Mouse (Mus musculus): Measurements from ENCODE around the gene Gm10638. TPM values are rescaled to one million over a fixed set of nuclear protein-coding genes. Genes with fewer than 3 reads are reported as not detected.
A peak's percentile ranks its signal among the peaks of the same experiment; 100 is the strongest.

Gm10638 gene
- polyA plus RNA-seq, 1 experiment from 2014 or later, result 4.3 TPM

DNA sequence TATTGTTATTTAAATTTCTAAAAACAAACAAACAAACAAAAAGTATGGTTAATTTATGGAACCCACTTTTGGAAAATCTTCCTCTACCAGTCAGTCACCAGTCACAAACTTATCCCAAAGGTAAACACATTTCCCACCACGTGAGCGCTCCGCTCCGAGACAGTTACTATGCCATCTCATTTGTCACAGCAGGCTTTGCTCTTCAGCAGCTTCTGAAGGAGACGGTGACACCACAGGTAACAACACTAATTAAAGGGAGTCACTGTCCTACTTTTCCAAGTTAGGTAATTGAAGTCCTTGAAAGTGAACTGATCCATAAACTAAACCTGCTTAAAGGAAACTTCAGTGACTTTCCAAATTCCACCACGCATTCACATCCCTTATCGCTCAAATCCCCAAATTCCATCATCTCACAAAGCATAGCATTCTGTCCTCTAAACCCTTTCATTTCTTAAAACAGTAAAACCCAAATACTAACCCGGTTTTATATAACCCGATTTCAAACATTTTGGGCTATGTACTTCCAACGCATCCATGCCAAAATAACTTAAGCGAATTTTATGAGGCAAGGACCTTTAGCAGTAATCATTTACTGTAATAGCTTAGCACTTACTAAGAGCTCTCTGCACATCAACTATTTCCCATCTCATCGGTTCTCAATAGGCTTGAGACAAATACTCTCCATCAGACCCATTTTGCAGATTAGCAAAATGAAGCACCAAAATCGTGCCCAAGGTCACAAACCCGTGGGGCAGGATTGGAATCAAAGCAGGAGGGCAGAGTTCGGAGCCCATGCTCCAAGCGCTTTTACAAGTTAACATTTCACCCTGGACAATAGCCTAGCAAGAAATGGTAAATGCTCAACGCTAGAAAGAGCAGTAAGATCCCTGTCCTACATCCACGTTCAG is 932 bp upstream of the Gm10638 start:
- H3K27me3 ChIP-seq (ENCODE audit: poor library complexity, severe bottlenecking), result no peaks in the 10 kb centered on the region
- DNase-seq (ENCODE audit: extremely low spot score, low spot score), result no peak

DNA sequence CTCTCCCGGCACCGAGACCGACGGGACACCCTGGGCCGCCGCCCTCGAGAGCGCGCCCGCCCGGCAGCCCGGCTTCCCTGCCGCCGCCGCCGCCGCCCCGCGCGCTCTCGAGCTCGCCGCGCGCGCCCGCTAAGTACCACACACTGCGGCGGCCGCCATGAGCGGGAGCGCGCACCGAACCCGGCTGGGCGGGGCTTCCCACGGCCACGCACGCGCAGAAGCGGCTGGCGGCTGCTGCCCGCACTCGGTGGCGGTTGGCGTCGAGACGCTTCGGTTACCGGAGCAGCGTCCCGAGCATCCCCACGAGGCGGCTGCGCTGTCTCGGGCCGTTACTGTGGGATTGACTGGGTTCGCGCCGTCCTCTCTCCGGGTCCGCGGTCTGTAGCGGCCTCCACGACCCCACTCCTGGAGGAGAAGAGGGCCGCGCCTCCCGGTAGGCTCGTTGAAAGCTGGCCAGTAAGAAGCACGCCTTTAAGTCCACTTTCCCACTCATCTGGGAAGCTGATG is 489 bp downstream of the Gm10638 start:
- H3K27me3 ChIP-seq (ENCODE audit: poor library complexity, severe bottlenecking), result no peaks in the 10 kb centered on the region
- H3K9me3 ChIP-seq, result no peaks in the 10 kb centered on the region
- peak overlapping the region; percentile 100 for H3K27ac ChIP-seq
- H3K4me1 ChIP-seq, result peaks cover 39% of the 10 kb centered on the region
- H3K36me3 ChIP-seq (replicated peaks), result no peaks in the 10 kb centered on the region
- peak overlapping the region; percentile 91 for H3K4me3 ChIP-seq
- 0% methylated on average over 62 of the region's 70 CpGs for WGBS
- peak; percentile 90 for DNase-seq (ENCODE audit: extremely low spot score, low spot score)

More for the DNA sequence above, 932 bp upstream of the Gm10638 start:
- 7% methylated on average over 18 of the region's 18 CpGs for WGBS
- no peaks in the 10 kb centered on the region; the same call in 1 of the 2 replicates for H3K36me3 ChIP-seq (replicated peaks)
- peaks cover under 1% of the 10 kb centered on the region; the same call in 1 of the 2 replicates for H3K9me3 ChIP-seq
- H3K4me3 ChIP-seq, result peak overlapping the region; percentile 91
- H3K27ac ChIP-seq, result peak overlapping the region; percentile 100
- H3K4me1 ChIP-seq, result peaks cover 39% of the 10 kb centered on the region

DNA sequence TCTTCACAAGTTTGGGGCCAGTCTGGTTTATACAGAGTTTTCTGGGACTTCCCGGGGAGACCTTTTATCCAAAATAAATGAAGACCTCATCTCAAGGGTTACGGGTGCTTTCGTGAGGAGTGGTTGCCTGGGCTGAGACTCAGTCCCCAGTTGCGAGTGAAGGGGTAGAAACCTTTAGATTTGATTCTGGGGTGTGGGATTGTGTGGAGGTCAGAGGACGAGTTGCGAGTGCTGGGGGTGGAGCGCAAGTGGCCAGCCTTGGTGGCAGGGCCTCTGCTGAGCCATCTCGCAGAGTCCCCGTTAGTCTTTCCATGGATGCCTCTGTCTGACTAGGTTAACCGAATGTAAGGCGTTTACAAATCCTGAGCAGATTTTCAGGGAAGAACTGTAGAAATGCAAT is 1.0 kb downstream of the Gm10638 start:
- Histone ChIP-seq H3K27me3 (ENCODE audit: poor library complexity, severe bottlenecking) (no peaks in the 10 kb centered on the region), H3K27ac (peak overlapping the region; percentile 100), H3K4me3 (peak overlapping the region; percentile 91), H3K4me1 (peaks cover 39% of the 10 kb centered on the region), H3K36me3 (replicated peaks) (no peaks in the 10 kb centered on the region), H3K9me3 (no peaks in the 10 kb centered on the region)
- 3% methylated on average over 11 of the region's 11 CpGs for WGBS
- DNase-seq (ENCODE audit: extremely low spot score, low spot score), result no peak

DNA sequence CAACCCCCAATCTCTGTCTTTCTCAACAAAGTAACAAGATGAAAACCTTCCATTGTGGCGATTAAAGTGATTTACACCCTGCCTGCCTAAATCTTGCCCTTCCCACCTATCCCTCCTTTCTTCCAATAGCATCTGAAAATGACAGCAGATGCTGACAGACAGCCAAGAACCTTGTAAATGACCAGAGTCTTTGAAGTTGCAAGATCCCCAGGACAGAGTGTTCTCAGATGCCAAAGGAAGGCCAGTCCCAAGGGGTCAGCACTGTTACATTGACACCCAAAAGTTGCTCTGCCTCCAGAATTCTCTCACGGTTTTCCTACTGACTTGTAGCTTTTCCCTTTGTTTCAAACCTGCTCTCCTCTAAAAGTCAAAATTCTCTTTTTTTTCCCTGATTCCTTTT is 4.3 kb downstream of the Gm10638 start:
- Histone ChIP-seq H3K4me1 (peaks cover 12% of the 10 kb centered on the region), H3K9me3 (no peaks in the 10 kb centered on the region), H3K36me3 (replicated peaks) (no peaks in the 10 kb centered on the region), H3K4me3 (no peak overlapping the region), H3K27me3 (ENCODE audit: poor library complexity, severe bottlenecking) (no peaks in the 10 kb centered on the region), H3K27ac (no peak overlapping the region)
- DNase-seq (ENCODE audit: extremely low spot score, low spot score), result no peak
- WGBS, result 71% methylated on average over 2 of the region's 2 CpGs

DNA sequence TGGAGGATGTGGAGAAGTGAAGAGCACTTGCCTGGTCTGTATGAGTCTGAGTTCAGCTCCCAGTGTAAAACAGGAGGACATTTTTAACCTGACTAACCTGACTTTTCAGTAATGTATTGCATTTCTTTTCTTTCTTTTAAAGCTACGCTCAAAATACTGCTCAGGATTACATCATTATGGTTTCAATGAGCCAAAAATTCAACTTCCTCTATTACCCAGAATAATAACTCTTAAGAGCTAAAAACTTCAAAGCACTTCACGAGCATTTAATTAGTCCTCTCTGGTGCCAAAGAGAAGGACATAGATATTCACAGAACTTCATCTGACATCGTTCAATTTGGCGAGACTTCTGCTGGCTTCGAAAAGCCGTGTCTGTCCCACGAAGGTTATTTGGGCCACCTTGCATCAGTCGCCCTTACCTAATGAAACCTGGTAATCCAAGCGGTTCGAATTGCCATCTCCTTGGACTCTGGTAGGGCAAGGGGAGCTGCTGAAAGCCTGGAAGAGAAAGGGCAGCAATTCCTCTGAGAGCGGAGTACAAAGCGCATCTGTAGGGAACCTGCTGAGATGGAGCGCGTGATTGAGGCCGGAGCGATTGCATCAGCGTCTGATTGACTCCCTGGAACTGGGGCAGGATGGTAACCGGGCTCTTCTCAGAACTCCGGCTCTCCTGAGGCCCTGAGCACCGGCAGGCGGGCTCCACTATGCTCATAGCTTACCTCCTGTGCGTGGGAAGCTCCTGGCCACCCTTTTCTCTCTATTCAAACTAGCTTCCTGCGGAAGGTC is 11.6 kb downstream of the Gm10638 start:
- peak; percentile 54 for DNase-seq (ENCODE audit: extremely low spot score, low spot score)
- peak overlapping the region; percentile 79 for H3K27ac ChIP-seq
- WGBS, result 17% methylated on average over 23 of the region's 23 CpGs
- H3K4me1 ChIP-seq, result peaks cover 10% of the 10 kb centered on the region
- no peaks in the 10 kb centered on the region for H3K36me3 ChIP-seq (replicated peaks)
- peak overlapping the region; percentile 32 for H3K4me3 ChIP-seq
- H3K9me3 ChIP-seq, result no peaks in the 10 kb centered on the region
- H3K27me3 ChIP-seq (ENCODE audit: poor library complexity, severe bottlenecking), result peaks cover 11% of the 10 kb centered on the region

DNA sequence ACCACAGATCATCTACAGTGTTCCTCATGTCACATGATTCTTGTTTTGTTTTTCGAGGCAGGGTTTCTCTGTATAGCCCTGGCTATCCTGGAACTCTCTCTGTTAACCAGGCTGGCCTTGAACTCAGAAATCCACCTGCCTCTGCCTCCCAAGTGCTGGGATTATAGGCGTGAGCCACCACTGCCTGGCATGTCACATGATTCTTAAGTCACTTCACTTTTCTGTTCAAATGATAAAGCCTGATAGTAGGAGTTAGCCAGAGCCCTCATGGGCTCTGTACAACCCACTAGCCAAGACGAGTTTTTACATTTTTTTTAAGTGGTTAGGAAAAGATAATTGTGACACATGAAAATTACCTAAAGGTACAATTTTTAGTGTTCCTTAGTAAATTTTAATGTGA is 13.2 kb downstream of the Gm10638 start:
- no peak for DNase-seq (ENCODE audit: extremely low spot score, low spot score)
- Histone ChIP-seq H3K27ac (no peak overlapping the region), H3K9me3 (no peaks in the 10 kb centered on the region), H3K27me3 (ENCODE audit: poor library complexity, severe bottlenecking) (peaks cover 11% of the 10 kb centered on the region), H3K36me3 (replicated peaks) (no peaks in the 10 kb centered on the region), H3K4me1 (peaks cover 10% of the 10 kb centered on the region), H3K4me3 (no peak overlapping the region)
- WGBS, result 83% methylated on average over 3 of the region's 3 CpGs

DNA sequence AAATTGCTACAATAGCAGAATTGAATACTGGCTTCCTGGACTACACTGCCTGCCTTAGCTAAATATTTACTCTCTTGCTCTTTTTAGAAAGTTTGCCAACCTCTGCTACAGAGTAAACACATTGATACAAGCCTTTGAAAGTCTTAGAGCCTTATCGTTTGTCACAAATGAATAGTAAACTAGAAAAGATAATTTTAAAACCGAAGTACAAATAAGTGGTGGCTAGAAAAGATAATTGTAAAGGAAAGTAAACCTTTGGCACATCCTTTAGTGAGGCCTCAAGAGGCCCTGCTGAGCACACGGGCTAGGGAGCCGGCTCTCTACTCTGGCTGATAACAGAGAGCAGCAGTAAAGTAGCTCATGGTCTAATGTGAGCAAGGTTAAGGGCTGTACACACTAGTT is 13.6 kb downstream of the Gm10638 start:
- no peak overlapping the region for H3K4me3 ChIP-seq
- H3K27ac ChIP-seq, result no peak overlapping the region
- H3K36me3 ChIP-seq (replicated peaks), result no peaks in the 10 kb centered on the region
- H3K27me3 ChIP-seq (ENCODE audit: poor library complexity, severe bottlenecking), result peaks cover 11% of the 10 kb centered on the region
- no peak for DNase-seq (ENCODE audit: extremely low spot score, low spot score)
- H3K4me1 ChIP-seq, result peaks cover 10% of the 10 kb centered on the region
- 77% methylated on average over 4 of the region's 4 CpGs for WGBS
- no peaks in the 10 kb centered on the region for H3K9me3 ChIP-seq

DNA sequence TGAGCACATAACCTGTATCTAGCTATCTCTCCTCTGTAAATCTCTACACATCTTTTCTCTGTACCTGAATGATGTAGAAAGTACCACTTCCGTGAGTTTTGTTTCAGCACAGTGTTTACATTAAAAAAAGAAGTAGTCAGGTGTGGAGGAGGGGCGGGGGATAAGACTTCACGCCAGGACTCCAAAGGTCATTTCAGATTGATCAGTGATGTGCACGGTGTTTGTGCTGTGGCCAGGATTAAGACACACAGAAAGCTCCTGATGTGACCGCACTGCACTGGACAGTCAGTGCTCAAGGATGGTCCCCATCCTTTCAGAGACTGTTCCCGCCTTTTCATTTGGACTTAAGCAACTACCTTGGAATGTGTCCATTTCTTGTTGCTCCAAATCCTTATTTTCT is 15.2 kb downstream of the Gm10638 start:
- Histone ChIP-seq H3K27me3 (ENCODE audit: poor library complexity, severe bottlenecking) (peaks cover 11% of the 10 kb centered on the region), H3K4me3 (no peak overlapping the region), H3K27ac (no peak overlapping the region), H3K9me3 (no peaks in the 10 kb centered on the region), H3K36me3 (replicated peaks) (no peaks in the 10 kb centered on the region), H3K4me1 (peaks cover 10% of the 10 kb centered on the region)
- 67% methylated on average over 6 of the region's 6 CpGs for WGBS
- no peak for DNase-seq (ENCODE audit: extremely low spot score, low spot score)

DNA sequence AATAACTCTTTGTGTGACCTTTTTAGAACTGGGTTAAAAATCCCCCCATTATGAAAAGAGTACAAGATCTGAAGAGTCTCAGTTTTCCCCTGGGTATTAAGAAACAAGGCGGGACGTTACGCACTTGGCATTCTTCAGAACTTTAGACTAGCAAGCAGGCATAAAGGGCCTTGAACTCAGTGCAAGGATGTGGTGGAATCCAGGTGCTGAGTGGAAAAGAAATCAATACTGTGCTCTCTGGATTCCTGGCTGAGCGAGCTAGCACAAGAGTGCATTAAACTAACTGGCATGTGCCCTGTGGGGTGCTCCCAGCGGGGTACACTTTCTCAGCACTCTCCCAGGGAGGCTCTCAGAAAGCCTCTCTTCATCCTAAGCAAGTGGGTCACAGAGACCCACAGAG is 17.3 kb downstream of the Gm10638 start:
- Histone ChIP-seq H3K4me1 (no peaks in the 10 kb centered on the region), H3K9me3 (no peaks in the 10 kb centered on the region), H3K27ac (no peak overlapping the region), H3K27me3 (ENCODE audit: poor library complexity, severe bottlenecking) (peaks cover 5% of the 10 kb centered on the region), H3K36me3 (replicated peaks) (no peaks in the 10 kb centered on the region), H3K4me3 (no peak overlapping the region)
- no peak for DNase-seq (ENCODE audit: extremely low spot score, low spot score)
- 64% methylated on average over 5 of the region's 5 CpGs for WGBS

DNA sequence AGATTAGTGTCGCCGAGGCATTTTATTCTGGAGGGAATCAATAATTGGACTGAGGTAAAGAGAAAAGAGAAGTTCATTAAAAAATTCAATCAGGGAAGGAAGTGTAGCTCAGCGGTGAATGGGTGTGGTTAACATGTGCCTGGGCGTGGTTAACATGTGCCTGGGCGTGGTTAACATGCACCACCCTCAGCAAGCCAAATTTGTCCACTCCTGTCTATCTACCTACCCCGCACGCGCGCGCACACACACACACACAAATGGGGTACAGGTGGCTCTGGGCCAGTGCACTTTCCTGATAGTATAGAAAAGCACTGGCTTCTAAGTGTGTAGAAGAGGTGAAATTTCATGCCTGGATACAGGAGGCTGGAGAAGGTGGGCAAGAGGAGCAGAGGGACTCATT is 19.7 kb downstream of the Gm10638 start:
- DNase-seq (ENCODE audit: extremely low spot score, low spot score), result no peak
- H3K27me3 ChIP-seq (ENCODE audit: poor library complexity, severe bottlenecking), result no peaks in the 10 kb centered on the region
- 90% methylated on average over 10 of the region's 10 CpGs for WGBS

DNA sequence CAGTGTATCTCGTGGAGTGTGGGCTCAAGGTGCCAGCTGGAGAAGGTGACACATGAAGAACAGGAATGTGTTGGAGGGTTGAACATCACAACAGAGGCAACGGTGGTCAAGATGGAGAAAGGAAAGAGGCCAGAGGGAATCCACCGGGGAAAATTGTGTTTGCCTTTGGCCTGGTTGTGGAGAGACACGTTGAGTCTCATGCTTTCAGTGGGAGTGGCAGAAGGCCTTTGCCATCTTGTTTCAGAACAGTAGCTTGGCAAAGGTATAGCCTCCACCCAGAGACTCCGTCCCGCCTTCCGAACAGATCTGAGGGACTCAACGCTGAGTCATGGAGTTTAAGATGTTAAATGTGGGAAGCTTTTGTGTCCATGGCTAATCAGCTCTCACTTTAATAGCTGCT is 20.2 kb downstream of the Gm10638 start:
- Histone ChIP-seq H3K36me3 (replicated peaks) (no peaks in the 10 kb centered on the region), H3K4me1 (no peaks in the 10 kb centered on the region), H3K9me3 (no peaks in the 10 kb centered on the region), H3K4me3 (no peak overlapping the region), H3K27ac (no peak overlapping the region), H3K27me3 (ENCODE audit: poor library complexity, severe bottlenecking) (no peaks in the 10 kb centered on the region)
- DNase-seq (ENCODE audit: extremely low spot score, low spot score), result no peak
- 91% methylated on average over 8 of the region's 8 CpGs for whole genome bisulfite sequencing

More for the DNA sequence above, 19.7 kb downstream of the Gm10638 start:
- no peak overlapping the region for H3K4me3 ChIP-seq
- H3K4me1 ChIP-seq, result no peaks in the 10 kb centered on the region
- no peak overlapping the region for H3K27ac ChIP-seq
- no peaks in the 10 kb centered on the region for H3K9me3 ChIP-seq
- H3K36me3 ChIP-seq (replicated peaks), result no peaks in the 10 kb centered on the region

DNA sequence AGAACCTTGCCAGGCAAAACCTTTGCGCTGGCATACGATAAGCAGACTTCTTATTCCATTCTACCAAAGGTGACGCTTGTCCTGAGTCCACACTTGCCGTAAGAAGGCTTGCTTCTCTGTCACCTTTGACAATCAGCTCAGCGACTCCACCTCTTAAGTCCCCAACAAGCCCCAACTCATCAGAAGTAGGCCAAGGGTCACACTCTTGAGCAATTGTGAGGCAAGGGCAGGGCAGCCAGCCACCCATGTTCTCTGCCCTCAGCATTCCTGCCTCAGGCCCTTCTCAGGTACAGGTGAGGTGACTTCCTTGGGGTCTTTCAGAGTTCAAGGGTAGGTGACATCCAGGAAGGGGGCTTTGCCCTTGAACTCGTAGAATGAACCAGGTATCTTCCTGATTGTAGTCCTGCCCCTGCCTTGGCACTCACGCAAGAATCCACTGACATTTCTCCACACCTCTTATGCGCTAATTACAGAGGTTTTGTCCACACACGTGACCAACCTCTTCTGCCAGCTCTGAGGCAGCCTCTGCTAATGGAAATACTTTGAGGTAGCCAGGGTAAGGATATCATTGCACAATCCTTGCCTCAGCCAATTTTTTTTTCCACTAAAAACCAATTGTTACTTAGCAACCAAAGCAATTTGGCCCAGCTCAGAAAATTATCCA is 21.2 kb downstream of the Gm10638 start:
- Histone ChIP-seq H3K27ac (no peak overlapping the region), H3K9me3 (no peaks in the 10 kb centered on the region), H3K27me3 (ENCODE audit: poor library complexity, severe bottlenecking) (no peaks in the 10 kb centered on the region), H3K36me3 (replicated peaks) (no peaks in the 10 kb centered on the region), H3K4me3 (no peak overlapping the region), H3K4me1 (no peaks in the 10 kb centered on the region)
- DNase-seq (ENCODE audit: extremely low spot score, low spot score), result no peak
- WGBS, result 90% methylated on average over 9 of the region's 9 CpGs

Data from forebrain, embryonic 10.5 days (tissue).